Mouse (Mus musculus): ENCODE data around the gene Rpl19. TPM values are rescaled to one million over a fixed set of nuclear protein-coding genes. Genes with fewer than 3 reads are reported as not detected.

Rpl19 gene
- polyA plus RNA-seq, 1 experiment from 2014 or later: 767 TPM

GRCm38 (mm10) chr11:98026248-98026569 is 301 bp upstream of the Rpl19 start:
- Histone ChIP-seq H3K27ac (replicated peaks in 1 of 2; ENCODE audit: control insufficient read depth in 1 of 2, insufficient read depth in 1 of 2, low read depth in 2 of 2, low read length in 2 of 2) (peak overlapping the region; percentile 85 to 91), H3K4me1 (ENCODE audit: control insufficient read depth in 2 of 2, insufficient read depth in 2 of 2, low read length in 2 of 2) (peaks cover 11 to 13% of the 10 kb centered on the region in 2 experiments), H3K9me3 (ENCODE audit: control insufficient read depth, low read length) (no peaks in the 10 kb centered on the region), H3K9ac (ENCODE audit: low read length) (peak overlapping the region; percentile 97), H3K27me3 (ENCODE audit: control insufficient read depth, insufficient read depth, low read length) (no peaks in the 10 kb centered on the region), H3K4me2 (ENCODE audit: low read length) (peak overlapping the region; percentile 96), H3K36me3 (ENCODE audit: control insufficient read depth, insufficient read depth, low read length) (peaks cover 33% of the 10 kb centered on the region), H3K4me3 (ENCODE audit: control insufficient read depth in 1 of 2, insufficient read depth in 1 of 2, low read depth in 1 of 2, low read length in 2 of 2) (peak overlapping the region; percentile 86 to 95)
- no peak for ATAC-seq (ENCODE audit: insufficient number of reproducible peaks, insufficient read depth, low FRiP score, low read depth)
- 8% methylated on average over 15 of the region's 15 CpGs for WGBS

- H3K36me3 ChIP-seq (ENCODE audit: control insufficient read depth, insufficient read depth, low read length): peaks cover 35% of the 10 kb centered on the region
- WGBS: under 1% methylated on average over 18 of the region's 18 CpGs
- peak overlapping the region; percentile 97 for H3K9ac ChIP-seq (ENCODE audit: low read length)
- H3K27me3 ChIP-seq (ENCODE audit: control insufficient read depth, insufficient read depth, low read length): no peaks in the 10 kb centered on the region
- peak overlapping the region; percentile 85 to 91 for H3K27ac ChIP-seq (replicated peaks in 1 of 2; ENCODE audit: control insufficient read depth in 1 of 2, insufficient read depth in 1 of 2, low read depth in 2 of 2, low read length in 2 of 2)
- H3K4me3 ChIP-seq (ENCODE audit: control insufficient read depth in 1 of 2, insufficient read depth in 1 of 2, low read depth in 1 of 2, low read length in 2 of 2): peak overlapping the region; percentile 86 to 95
- no peaks in the 10 kb centered on the region for H3K9me3 ChIP-seq (ENCODE audit: control insufficient read depth, low read length)
- no peak for ATAC-seq (ENCODE audit: insufficient number of reproducible peaks, insufficient read depth, low FRiP score, low read depth)
- H3K4me1 ChIP-seq (ENCODE audit: control insufficient read depth in 2 of 2, insufficient read depth in 2 of 2, low read length in 2 of 2): peaks cover 7 to 8% of the 10 kb centered on the region in 2 experiments
- H3K4me2 ChIP-seq (ENCODE audit: low read length): peak overlapping the region; percentile 96
Measured at GRCm38 (mm10) chr11:98027297-98027688, 783 bp downstream of the Rpl19 start.

- Histone ChIP-seq H3K27ac (replicated peaks in 1 of 2; ENCODE audit: control insufficient read depth in 1 of 2, insufficient read depth in 1 of 2, low read depth in 2 of 2, low read length in 2 of 2) (peak overlapping the region in 1 of 2 experiments; percentile 91; a peak in 2 of 4 replicates), H3K27me3 (ENCODE audit: control insufficient read depth, insufficient read depth, low read length) (no peaks in the 10 kb centered on the region), H3K4me2 (ENCODE audit: low read length) (peak overlapping the region; percentile 96), H3K36me3 (ENCODE audit: control insufficient read depth, insufficient read depth, low read length) (peaks cover 35% of the 10 kb centered on the region), H3K9me3 (ENCODE audit: control insufficient read depth, low read length) (no peaks in the 10 kb centered on the region), H3K9ac (ENCODE audit: low read length) (peak overlapping the region; percentile 97), H3K4me3 (ENCODE audit: control insufficient read depth in 1 of 2, insufficient read depth in 1 of 2, low read depth in 1 of 2, low read length in 2 of 2) (peak overlapping the region; percentile 86 to 95), H3K4me1 (ENCODE audit: control insufficient read depth in 2 of 2, insufficient read depth in 2 of 2, low read length in 2 of 2) (peaks cover 7 to 8% of the 10 kb centered on the region in 2 experiments)
- no peak for ATAC-seq (ENCODE audit: insufficient number of reproducible peaks, insufficient read depth, low FRiP score, low read depth)
- WGBS: 23% methylated on average over 7 of the region's 7 CpGs
Measured at GRCm38 (mm10) chr11:98027785-98028184, 1.3 kb downstream of the Rpl19 start.

GRCm38 (mm10) chr11:98030701-98031442 is 4.4 kb downstream of the Rpl19 start:
- H3K9me3 ChIP-seq (ENCODE audit: control insufficient read depth, low read length): no peaks in the 10 kb centered on the region
- no peaks in the 10 kb centered on the region for H3K27me3 ChIP-seq (ENCODE audit: control insufficient read depth, insufficient read depth, low read length)
- H3K9ac ChIP-seq (ENCODE audit: low read length): no peak overlapping the region
- 52% methylated on average over 5 of the region's 5 CpGs for WGBS
- no peak overlapping the region for H3K27ac ChIP-seq (replicated peaks in 1 of 2; ENCODE audit: control insufficient read depth in 1 of 2, insufficient read depth in 1 of 2, low read depth in 2 of 2, low read length in 2 of 2)
- peaks cover 35% of the 10 kb centered on the region for H3K36me3 ChIP-seq (ENCODE audit: control insufficient read depth, insufficient read depth, low read length)
- no peak overlapping the region for H3K4me3 ChIP-seq (ENCODE audit: control insufficient read depth in 1 of 2, insufficient read depth in 1 of 2, low read depth in 1 of 2, low read length in 2 of 2)
- H3K4me1 ChIP-seq (ENCODE audit: control insufficient read depth in 2 of 2, insufficient read depth in 2 of 2, low read length in 2 of 2): peaks cover 5 to 10% of the 10 kb centered on the region in 2 experiments
- ATAC-seq (ENCODE audit: insufficient number of reproducible peaks, insufficient read depth, low FRiP score, low read depth): no peak
- no peak overlapping the region for H3K4me2 ChIP-seq (ENCODE audit: low read length)

GRCm38 (mm10) chr11:98031443-98031770 is 4.9 kb downstream of the Rpl19 start:
- Histone ChIP-seq H3K4me2 (ENCODE audit: low read length) (no peak overlapping the region), H3K36me3 (ENCODE audit: control insufficient read depth, insufficient read depth, low read length) (peaks cover 35% of the 10 kb centered on the region), H3K9ac (ENCODE audit: low read length) (no peak overlapping the region), H3K27ac (replicated peaks in 1 of 2; ENCODE audit: control insufficient read depth in 1 of 2, insufficient read depth in 1 of 2, low read depth in 2 of 2, low read length in 2 of 2) (no peak overlapping the region), H3K27me3 (ENCODE audit: control insufficient read depth, insufficient read depth, low read length) (no peaks in the 10 kb centered on the region), H3K4me3 (ENCODE audit: control insufficient read depth in 1 of 2, insufficient read depth in 1 of 2, low read depth in 1 of 2, low read length in 2 of 2) (no peak overlapping the region), H3K4me1 (ENCODE audit: control insufficient read depth in 2 of 2, insufficient read depth in 2 of 2, low read length in 2 of 2) (peaks cover 6 to 15% of the 10 kb centered on the region in 2 experiments), H3K9me3 (ENCODE audit: control insufficient read depth, low read length) (no peaks in the 10 kb centered on the region)
- 6% methylated on average over 5 of the region's 5 CpGs for WGBS
- ATAC-seq (ENCODE audit: insufficient number of reproducible peaks, insufficient read depth, low FRiP score, low read depth): no peak

- WGBS: 79% methylated on average over 5 of the region's 5 CpGs
Measured at GRCm38 (mm10) chr11:98034061-98034460, 7.6 kb downstream of the Rpl19 start.

GRCm38 (mm10) chr11:98034840-98035239 is 8.3 kb downstream of the Rpl19 start:
- no peak overlapping the region for H3K4me3 ChIP-seq (ENCODE audit: control insufficient read depth in 1 of 2, insufficient read depth in 1 of 2, low read depth in 1 of 2, low read length in 2 of 2)
- H3K4me1 ChIP-seq (ENCODE audit: control insufficient read depth in 2 of 2, insufficient read depth in 2 of 2, low read length in 2 of 2): peaks cover 7 to 13% of the 10 kb centered on the region in 2 experiments
- H3K4me2 ChIP-seq (ENCODE audit: low read length): no peak overlapping the region
- H3K9me3 ChIP-seq (ENCODE audit: control insufficient read depth, low read length): no peaks in the 10 kb centered on the region
- no peaks in the 10 kb centered on the region; the same call in 1 of the 2 replicates for H3K27me3 ChIP-seq (ENCODE audit: control insufficient read depth, insufficient read depth, low read length)
- no peak overlapping the region for H3K27ac ChIP-seq (replicated peaks in 1 of 2; ENCODE audit: control insufficient read depth in 1 of 2, insufficient read depth in 1 of 2, low read depth in 2 of 2, low read length in 2 of 2)
- H3K36me3 ChIP-seq (ENCODE audit: control insufficient read depth, insufficient read depth, low read length): peaks cover 16% of the 10 kb centered on the region
- ATAC-seq (ENCODE audit: insufficient number of reproducible peaks, insufficient read depth, low FRiP score, low read depth): no peak
- H3K9ac ChIP-seq (ENCODE audit: low read length): no peak overlapping the region
- WGBS: 54% methylated on average over 4 of the region's 4 CpGs

More at GRCm38 (mm10) chr11:98034061-98034460, 7.6 kb downstream of the Rpl19 start:
- no peak overlapping the region for H3K4me2 ChIP-seq (ENCODE audit: low read length)
- H3K36me3 ChIP-seq (ENCODE audit: control insufficient read depth, insufficient read depth, low read length): peaks cover 24% of the 10 kb centered on the region
- no peaks in the 10 kb centered on the region; the same call in 1 of the 2 replicates for H3K27me3 ChIP-seq (ENCODE audit: control insufficient read depth, insufficient read depth, low read length)
- H3K4me1 ChIP-seq (ENCODE audit: control insufficient read depth in 2 of 2, insufficient read depth in 2 of 2, low read length in 2 of 2): peaks cover 7 to 13% of the 10 kb centered on the region in 2 experiments
- ATAC-seq (ENCODE audit: insufficient number of reproducible peaks, insufficient read depth, low FRiP score, low read depth): no peak
- H3K27ac ChIP-seq (replicated peaks in 1 of 2; ENCODE audit: control insufficient read depth in 1 of 2, insufficient read depth in 1 of 2, low read depth in 2 of 2, low read length in 2 of 2): no peak overlapping the region
- no peak overlapping the region for H3K4me3 ChIP-seq (ENCODE audit: control insufficient read depth in 1 of 2, insufficient read depth in 1 of 2, low read depth in 1 of 2, low read length in 2 of 2)
- no peaks in the 10 kb centered on the region for H3K9me3 ChIP-seq (ENCODE audit: control insufficient read depth, low read length)
- H3K9ac ChIP-seq (ENCODE audit: low read length): no peak overlapping the region
